Mouse (Mus musculus) lung, postnatal 0 days (tissue): ENCODE data around the gene Fancd2os.

Experiments
- CTCF ChIP-seq: IDR thresholded peaks from 2 replicates; pipeline ENCODE4 v1.5.1; 2016; ENCODE audit warnings: antibody characterized with exemption, mild to moderate bottlenecking
- EP300 ChIP-seq: IDR thresholded peaks from 2 replicates; pipeline ENCODE4 v1.6.1; 2016; ENCODE audit warnings: antibody characterized with exemption, mild to moderate bottlenecking, control low read depth

GRCm38 (mm10) chr6:113623941-113624751 is 23.6 kb upstream of the Fancd2os start, which contains the start of gene Vhl:
- TF ChIP-seq CTCF, result peak; percentile 53
- no peak for TF ChIP-seq EP300
